Mouse (Mus musculus): ENCODE measurements around the gene Hnf1b. TPM values are rescaled to one million over a fixed set of nuclear protein-coding genes. Genes with fewer than 3 reads are reported as not detected.

The Hnf1b gene
- polyA plus RNA-seq, 1 experiment from 2014 or later = 15.1 TPM

- Histone ChIP-seq H3K9me3 (ENCODE audit: control insufficient read depth, low read length) (no peaks in the 10 kb centered on the region), H3K4me1 (replicated peaks; ENCODE audit: control insufficient read depth, insufficient read depth, low read length) (no peaks in the 10 kb centered on the region), H3K9ac (ENCODE audit: low read length) (no peak overlapping the region), H3K27ac (ENCODE audit: low read depth) (no peak overlapping the region), H3K4me2 (ENCODE audit: low read length) (no peak overlapping the region), H3K27me3 (replicated peaks; ENCODE audit: control insufficient read depth, insufficient read depth, low read length) (no peaks in the 10 kb centered on the region), H3K4me3 (ENCODE audit: low read depth, low read length) (no peak overlapping the region), H3K36me3 (ENCODE audit: control insufficient read depth, insufficient read depth, low read length) (no peaks in the 10 kb centered on the region)
- 53% methylated on average over 3 of the region's 3 CpGs for WGBS
- DNase-seq (ENCODE audit: low spot score) (no peak), ATAC-seq (replicated peaks; ENCODE audit: low FRiP score, low TSS enrichment, low read depth) (no peak)
Observed at GRCm38 (mm10) chr11:83927097-83927496, 77.2 kb downstream of the Hnf1b start.

GRCm38 (mm10) chr11:83932506-83933106, 82.7 kb downstream of the Hnf1b start:
- H3K4me1 ChIP-seq (replicated peaks; ENCODE audit: control insufficient read depth, insufficient read depth, low read length) = 0 out of 2 replicates have a peak, but pooled peaks cover 3% of the 10 kb centered on the region
- no peaks in the 10 kb centered on the region for H3K36me3 ChIP-seq (ENCODE audit: control insufficient read depth, insufficient read depth, low read length)

DNA sequence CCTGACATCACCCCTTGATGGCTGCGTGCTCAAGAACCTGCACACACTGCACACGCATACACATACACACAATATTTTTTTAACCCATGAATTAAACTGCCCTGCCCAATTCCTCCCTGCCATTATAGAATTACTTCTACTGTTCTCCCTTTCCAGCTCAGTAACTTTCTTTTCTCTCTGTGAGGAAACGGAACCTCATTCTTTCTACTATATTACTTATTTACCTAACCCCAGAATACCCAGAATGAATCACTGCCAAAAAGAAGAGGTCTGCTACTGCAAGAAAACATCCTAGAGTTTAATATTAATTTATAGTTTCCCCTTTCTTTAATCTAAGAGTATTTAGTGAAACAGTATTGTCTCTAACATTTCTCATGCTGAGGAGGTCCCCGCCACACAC, 83.5 kb downstream of the Hnf1b start:
- 0 out of 2 replicates have a peak, but pooled peaks cover 3% of the 10 kb centered on the region for H3K4me1 ChIP-seq (replicated peaks; ENCODE audit: control insufficient read depth, insufficient read depth, low read length)
- H3K9me3 ChIP-seq (ENCODE audit: control insufficient read depth, low read length) = no peaks in the 10 kb centered on the region
- DNase-seq (ENCODE audit: low spot score) (no peak), ATAC-seq (replicated peaks; ENCODE audit: low FRiP score, low TSS enrichment, low read depth) (no peak)
- no peaks in the 10 kb centered on the region for H3K27me3 ChIP-seq (replicated peaks; ENCODE audit: control insufficient read depth, insufficient read depth, low read length)
- H3K27ac ChIP-seq (ENCODE audit: low read depth) = no peak overlapping the region
- 67% methylated on average over 4 of the region's 4 CpGs for WGBS
- H3K36me3 ChIP-seq (ENCODE audit: control insufficient read depth, insufficient read depth, low read length) = no peaks in the 10 kb centered on the region
- no peak overlapping the region for H3K4me3 ChIP-seq (ENCODE audit: low read depth, low read length)
- H3K4me2 ChIP-seq (ENCODE audit: low read length) = no peak overlapping the region
- no peak overlapping the region for H3K9ac ChIP-seq (ENCODE audit: low read length)

More at GRCm38 (mm10) chr11:83932506-83933106, 82.7 kb downstream of the Hnf1b start:
- H3K9ac ChIP-seq (ENCODE audit: low read length) = no peak overlapping the region
- no peaks in the 10 kb centered on the region for H3K27me3 ChIP-seq (replicated peaks; ENCODE audit: control insufficient read depth, insufficient read depth, low read length)
- H3K4me3 ChIP-seq (ENCODE audit: low read depth, low read length) = no peak overlapping the region
- DNase-seq (ENCODE audit: low spot score) = no peak
- ATAC-seq (replicated peaks; ENCODE audit: low FRiP score, low TSS enrichment, low read depth) = no peak
- no peak overlapping the region for H3K27ac ChIP-seq (ENCODE audit: low read depth)
- H3K9me3 ChIP-seq (ENCODE audit: control insufficient read depth, low read length) = no peaks in the 10 kb centered on the region
- WGBS = 65% methylated on average over 10 of the region's 10 CpGs
- no peak overlapping the region for H3K4me2 ChIP-seq (ENCODE audit: low read length)

DNA sequence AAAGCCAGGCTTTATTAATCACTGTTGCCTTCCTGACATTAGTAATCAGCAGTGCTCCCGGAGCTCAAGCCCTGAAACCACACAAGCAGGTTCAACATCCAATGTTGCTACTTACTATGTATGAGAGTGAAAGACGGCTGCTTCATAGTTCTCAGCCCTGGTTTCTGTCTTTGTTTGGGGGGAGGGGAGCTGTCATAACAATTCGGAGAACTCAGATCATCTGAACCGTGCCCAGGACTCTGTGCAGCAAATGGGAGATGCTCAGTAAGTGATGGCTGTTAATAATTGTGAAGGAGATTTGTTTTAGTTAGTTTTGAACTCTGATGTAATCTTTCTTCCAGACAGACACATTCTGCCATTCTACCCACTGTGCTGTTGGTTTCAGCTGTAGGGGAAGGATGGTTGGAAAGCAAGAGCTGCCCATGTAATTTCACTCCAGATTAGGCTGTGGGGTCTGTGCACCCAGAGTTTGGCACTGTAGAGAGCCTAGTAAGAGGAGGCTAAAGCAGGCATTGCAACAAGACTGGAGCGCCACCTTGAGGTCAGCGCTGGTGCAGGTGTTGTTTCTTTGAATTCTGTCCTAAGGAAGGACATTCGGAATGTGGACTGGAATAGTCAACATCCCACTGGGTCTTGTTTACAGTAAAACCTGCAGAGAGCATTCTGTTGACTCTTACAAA, 86.3 kb downstream of the Hnf1b start:
- WGBS = 5% methylated on average over 7 of the region's 7 CpGs
- H3K9me3 ChIP-seq (ENCODE audit: control insufficient read depth, low read length) = no peaks in the 10 kb centered on the region
- ATAC-seq (replicated peaks; ENCODE audit: low FRiP score, low TSS enrichment, low read depth) (peak; percentile 83), DNase-seq (ENCODE audit: low spot score) (peak; percentile 94)
- no peak overlapping the region for H3K9ac ChIP-seq (ENCODE audit: low read length)
- no peaks in the 10 kb centered on the region for H3K27me3 ChIP-seq (replicated peaks; ENCODE audit: control insufficient read depth, insufficient read depth, low read length)
- no peak overlapping the region for H3K4me3 ChIP-seq (ENCODE audit: low read depth, low read length)
- H3K4me2 ChIP-seq (ENCODE audit: low read length) = no peak overlapping the region
- H3K36me3 ChIP-seq (ENCODE audit: control insufficient read depth, insufficient read depth, low read length) = no peaks in the 10 kb centered on the region
- no peak overlapping the region for H3K27ac ChIP-seq (ENCODE audit: low read depth)
- 0 out of 2 replicates have a peak, but pooled peaks cover 3% of the 10 kb centered on the region for H3K4me1 ChIP-seq (replicated peaks; ENCODE audit: control insufficient read depth, insufficient read depth, low read length)

- Histone ChIP-seq H3K9ac (ENCODE audit: low read length) (no peak overlapping the region), H3K4me1 (replicated peaks; ENCODE audit: control insufficient read depth, insufficient read depth, low read length) (peaks cover 7% of the 10 kb centered on the region; the same call in 1 of the 2 replicates), H3K36me3 (ENCODE audit: control insufficient read depth, insufficient read depth, low read length) (peaks cover 2% of the 10 kb centered on the region; the same call in 1 of the 2 replicates), H3K4me2 (ENCODE audit: low read length) (no peak overlapping the region), H3K27ac (ENCODE audit: low read depth) (no peak overlapping the region), H3K27me3 (replicated peaks; ENCODE audit: control insufficient read depth, insufficient read depth, low read length) (no peaks in the 10 kb centered on the region), H3K9me3 (ENCODE audit: control insufficient read depth, low read length) (no peaks in the 10 kb centered on the region), H3K4me3 (ENCODE audit: low read depth, low read length) (no peak overlapping the region)
- ATAC-seq (replicated peaks; ENCODE audit: low FRiP score, low TSS enrichment, low read depth) (no peak), DNase-seq (ENCODE audit: low spot score) (no peak)
- WGBS = 82% methylated on average over 8 of the region's 8 CpGs
Observed at GRCm38 (mm10) chr11:83938556-83938955, 88.7 kb downstream of the Hnf1b start.

DNA sequence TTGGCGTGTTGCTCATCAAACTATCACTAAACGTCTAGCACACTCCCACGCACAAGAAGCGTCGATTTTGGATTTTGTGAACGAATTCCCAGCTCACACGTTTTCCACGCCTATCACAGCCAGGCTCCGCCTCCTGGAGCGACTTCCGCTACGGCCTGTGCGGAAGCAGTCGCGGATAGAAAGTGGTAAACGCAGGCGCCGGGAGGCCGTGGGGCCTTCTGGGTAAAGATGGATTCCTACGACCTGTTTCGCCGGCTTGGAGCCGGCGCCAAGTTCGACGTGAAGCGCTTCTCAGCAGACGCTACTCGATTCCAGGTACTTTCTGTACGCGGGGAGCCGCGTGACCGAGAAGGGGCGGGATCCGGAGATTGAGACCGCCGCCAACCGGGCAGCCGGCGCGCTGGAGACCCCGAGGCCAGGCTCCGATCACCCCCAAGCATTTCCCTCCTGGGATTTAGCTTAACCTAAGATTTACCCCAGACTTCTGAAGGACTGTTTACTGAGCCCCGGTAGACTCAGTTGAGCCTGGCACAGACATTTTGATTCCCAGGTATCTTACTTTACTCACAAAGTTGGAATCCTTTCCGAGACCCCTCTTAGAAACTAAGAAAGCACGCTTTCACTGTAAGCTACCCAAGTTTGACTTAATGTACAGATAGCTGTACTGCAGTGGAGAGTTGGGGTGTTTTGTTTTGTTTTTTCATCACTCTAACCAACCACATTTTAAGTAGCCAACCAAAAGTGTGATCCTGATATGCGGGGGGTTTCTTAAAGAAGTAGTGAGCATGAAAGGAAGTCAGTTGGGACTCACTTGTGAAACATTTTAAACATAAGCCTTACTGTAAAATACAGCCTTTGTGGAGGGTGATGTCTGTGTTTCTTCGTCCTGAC, 92.3 kb downstream of the Hnf1b start, which contains the start of gene Ddx52:
Ddx52 (plus strand) TSS at position 113 of the 891 bp plus-strand sequence.
- ATAC-seq (replicated peaks; ENCODE audit: low FRiP score, low TSS enrichment, low read depth) = peak; percentile 94

More for the DNA sequence above, 92.3 kb downstream of the Hnf1b start, which contains the start of gene Ddx52:
- Histone ChIP-seq H3K27ac (ENCODE audit: low read depth) (peak within 1 kb of the TSS; percentile 78), H3K9me3 (ENCODE audit: control insufficient read depth, low read length) (no peaks in the 10 kb centered on the region), H3K27me3 (replicated peaks; ENCODE audit: control insufficient read depth, insufficient read depth, low read length) (no peaks in the 10 kb centered on the region), H3K36me3 (ENCODE audit: control insufficient read depth, insufficient read depth, low read length) (peaks cover 39% of the 10 kb centered on the region), H3K9ac (ENCODE audit: low read length) (peak within 1 kb of the TSS; percentile 89), H3K4me2 (ENCODE audit: low read length) (peak within 1 kb of the TSS; percentile 84), H3K4me1 (replicated peaks; ENCODE audit: control insufficient read depth, insufficient read depth, low read length) (peaks cover 3% of the 10 kb centered on the region; the same call in 1 of the 2 replicates), H3K4me3 (ENCODE audit: low read depth, low read length) (peak within 1 kb of the TSS; percentile 98)
- DNase-seq (ENCODE audit: low spot score) = peak; percentile 92
- WGBS = 1% methylated on average over 49 of the region's 49 CpGs

Other genes with a start within 250 kb of the Hnf1b start
- not detected in 2 replicates for gene Rpl9-ps1, start 204.4 kb upstream of the Hnf1b start, polyA plus RNA-seq (2014; fragmentation: Nextera tagmentation; extraction: Ambion mirVana)
- 0.32 and 0.65 TPM in 2 replicates for gene Ccl3, start 200.7 kb upstream of the Hnf1b start, polyA plus RNA-seq (2014; fragmentation: Nextera tagmentation; extraction: Ambion mirVana)
- 0.30 and 0.68 TPM in 2 replicates for gene Ccl4, start 187.5 kb upstream of the Hnf1b start, polyA plus RNA-seq (2014; fragmentation: Nextera tagmentation; extraction: Ambion mirVana)
- 0.50 and 2.6 TPM in 2 replicates for gene Wfdc17, start 146.1 kb upstream of the Hnf1b start, polyA plus RNA-seq (2014; fragmentation: Nextera tagmentation; extraction: Ambion mirVana)
- not detected in 2 replicates for gene Wfdc18, start 141.0 kb upstream of the Hnf1b start, polyA plus RNA-seq (2014; fragmentation: Nextera tagmentation; extraction: Ambion mirVana)
- 0.65 TPM in 1 of 2 replicates, not detected in the other for gene Wfdc21, start 103.1 kb upstream of the Hnf1b start, polyA plus RNA-seq (2014; fragmentation: Nextera tagmentation; extraction: Ambion mirVana)
- 24.0 and 28.4 TPM in 2 replicates for gene Heatr6, start 96.4 kb upstream of the Hnf1b start, polyA plus RNA-seq (2014; fragmentation: Nextera tagmentation; extraction: Ambion mirVana)
- 35.5 and 35.6 TPM in 2 replicates for gene Ddx52, start 92.0 kb downstream of the Hnf1b start, polyA plus RNA-seq (2014; fragmentation: Nextera tagmentation; extraction: Ambion mirVana)
- gene Synrg, start 114.4 kb downstream of the Hnf1b start, polyA plus RNA-seq (2014; fragmentation: Nextera tagmentation; extraction: Ambion mirVana) = 8.8 and 10.9 TPM in 2 replicates
- gene Dusp14, start 219.2 kb downstream of the Hnf1b start, polyA plus RNA-seq (2014; fragmentation: Nextera tagmentation; extraction: Ambion mirVana) = 16.0 and 20.6 TPM in 2 replicates

Data from intestine, embryonic 14.5 days (tissue).